Mouse (Mus musculus): ENCODE results near the gene Klk7.

- no peak for TF ChIP-seq POLR2A (IDR thresholded peaks at IDR 0.05; ENCODE audit: borderline replicate concordance, extremely low read depth, insufficient read depth, insufficient read length, poor library complexity, severe bottlenecking)
- TF ChIP-seq CTCF (IDR thresholded peaks at IDR 0.05; ENCODE audit: borderline replicate concordance, extremely low read depth, insufficient read depth, insufficient read length): no peak
Measured at GRCm38 (mm10) chr7:43857501-43857900, 46.4 kb downstream of the Klk7 start.
